Mouse (Mus musculus): ENCODE measurements around the gene Abcb8.

DNA sequence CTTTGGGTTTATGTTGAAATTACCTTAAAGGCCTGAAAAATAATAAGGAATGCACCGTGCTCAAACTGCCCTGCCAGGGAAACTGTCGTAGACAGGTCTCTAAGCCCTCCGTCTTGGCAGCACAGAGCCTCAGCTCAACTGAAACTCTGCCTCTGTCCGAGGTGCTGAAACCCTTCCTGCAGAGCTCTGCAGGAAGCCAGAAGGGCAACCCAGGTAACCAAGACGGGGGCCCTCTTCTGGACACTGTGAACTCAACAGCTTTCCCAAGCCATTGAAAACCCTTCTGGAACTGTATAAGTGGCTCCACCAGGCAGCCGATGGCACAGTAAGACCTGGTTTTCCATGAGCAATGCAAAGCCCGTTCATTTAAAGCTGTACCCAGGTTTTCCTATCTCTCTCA, 36.0 kb upstream of the Abcb8 start:
- TF ChIP-seq CTCF (IDR thresholded peaks at IDR 0.05) (peak; percentile 73), POLR2A (IDR thresholded peaks at IDR 0.05; ENCODE audit: insufficient read depth, low read depth, low read length) (no peak)

All from heart, adult 2 months (tissue).